Mouse (Mus musculus) forebrain, embryonic 11.5 days (tissue): ENCODE measurements around the gene Ajuba. TPM values are rescaled to one million over a fixed set of nuclear protein-coding genes. Genes with fewer than 3 reads are reported as not detected.
A peak's percentile ranks its signal among the peaks of the same experiment; 100 is the strongest.

Experiments
- ATAC-seq: fragments of 200-750 bp; cut with Nextera tagmentation; replicated peaks from 2 replicates; pipeline ENCODE4 v1.8.0; 2017; ENCODE audit warnings: moderate TSS enrichment; ENCODE audit not compliant: low FRiP score
- DNase-seq: peaks from one replicate; pipeline ENCODE4 v3.0.0-alpha.2; 2017; ENCODE audit warnings: low spot score
- H3K27ac ChIP-seq: fragments of 300-500 bp; sonication (generic); 2 replicates; pipeline ENCODE4 v1.5.1; 2014; ENCODE audit warnings: low read depth, low read length
- H3K27me3 ChIP-seq: fragments of 300-500 bp; sonication (generic); 2 replicates; pipeline ENCODE4 v1.6.1; 2014; ENCODE audit warnings: mild to moderate bottlenecking, low read length, mixed read lengths; ENCODE audit not compliant: control insufficient read depth, insufficient read depth
- H3K36me3 ChIP-seq: fragments of 300-500 bp; sonication (generic); 2 replicates; pipeline ENCODE4 v1.6.1; 2014; ENCODE audit warnings: mild to moderate bottlenecking, low read length, moderate library complexity, mixed read lengths; ENCODE audit not compliant: control insufficient read depth, insufficient read depth
- H3K4me1 ChIP-seq: fragments of 300-500 bp; sonication (generic); replicated peaks from 2 replicates; pipeline ENCODE4 v1.6.1; 2014; ENCODE audit warnings: low read length, mixed read lengths; ENCODE audit not compliant: control insufficient read depth, insufficient read depth
- H3K4me2 ChIP-seq: fragments of 300-500 bp; sonication (generic); 2 replicates; pipeline ENCODE4 v1.6.1; 2014; ENCODE audit warnings: low read depth, mild to moderate bottlenecking, low read length, moderate library complexity, mixed read lengths; ENCODE audit not compliant: severe bottlenecking
- H3K4me3 ChIP-seq: fragments of 300-500 bp; sonication (generic); 2 replicates; pipeline ENCODE4 v1.5.1; 2014; ENCODE audit warnings: low read depth, low read length
- H3K9ac ChIP-seq: fragments of 300-500 bp; sonication (generic); 2 replicates; pipeline ENCODE4 v1.6.1; 2014; ENCODE audit warnings: low read length
- H3K9me3 ChIP-seq: fragments of 300-500 bp; sonication (generic); 2 replicates; pipeline ENCODE4 v1.6.1; 2016; ENCODE audit warnings: low read length, mixed read lengths; ENCODE audit not compliant: control insufficient read depth
- WGBS: fragments of 180-500 bp; shearing (Covaris S2); extraction: QIAGEN DNeasy Blood & Tissue Kit; methylation state at CpG from one replicate; pipeline ENCODE4 v1.1.7; 2014; 5-methylcytosine and 5-hydroxymethylcytosine counted together
- polyA plus RNA-seq: library from polyadenylated mRNA; unstranded; fragments of >200 nt; fragmentation: Nextera tagmentation; extraction: Ambion mirVana; gene quantifications from 2 replicates; pipeline ENCODE4 v1.2.1, GENCODE M21; 2014

Gene Ajuba
- polyA plus RNA-seq, 1 experiment from 2014 or later: 59.7 TPM

DNA sequence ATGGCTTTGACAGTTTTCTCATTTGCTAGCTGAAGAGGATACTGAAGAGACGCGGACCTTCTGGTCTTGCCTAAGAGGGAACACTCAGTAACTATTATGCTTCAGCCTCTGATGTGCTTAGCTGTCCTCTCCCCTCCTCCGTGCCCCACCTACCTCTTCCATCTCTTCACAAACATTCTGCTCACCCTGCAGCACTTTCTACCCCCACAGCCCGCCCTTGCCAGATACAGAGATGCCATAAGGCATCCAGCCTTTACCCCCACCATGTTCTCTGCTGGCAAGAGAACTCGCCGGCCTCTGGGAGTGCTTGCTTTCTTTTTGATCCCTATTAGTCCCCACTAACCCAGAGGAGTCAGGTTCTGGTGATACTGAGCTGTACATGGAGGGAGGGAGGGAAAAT lies 33.3 kb upstream of the Ajuba start:
- Histone ChIP-seq H3K36me3 (peaks cover 3% of the 10 kb centered on the region; the same call in 1 of the 2 replicates), H3K4me2 (no peak overlapping the region), H3K27ac (no peak overlapping the region)

DNA sequence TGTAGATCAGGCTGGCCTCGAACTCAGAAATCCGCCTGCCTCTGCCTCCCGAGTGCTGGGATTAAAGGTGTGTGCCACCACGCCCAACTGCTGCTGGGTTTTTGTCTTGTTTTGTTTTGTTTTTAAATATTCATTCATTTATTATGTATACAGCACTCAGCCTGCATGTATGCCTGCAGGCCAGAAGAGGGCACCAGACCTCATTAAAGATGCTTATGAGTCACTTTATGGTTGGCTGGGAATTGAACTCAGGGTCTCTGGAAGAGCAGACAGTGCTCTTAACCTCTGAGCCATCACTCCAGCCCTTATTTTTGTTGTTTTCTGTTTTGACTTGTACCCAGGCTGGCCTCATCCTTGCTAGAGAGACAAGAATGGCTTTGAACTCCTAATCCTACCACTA lies 32.6 kb upstream of the Ajuba start:
- Histone ChIP-seq H3K27ac (no peak overlapping the region), H3K4me1 (peaks cover 2% of the 10 kb centered on the region; the same call in 1 of the 2 replicates), H3K27me3 (no peaks in the 10 kb centered on the region), H3K9ac (no peak overlapping the region), H3K36me3 (no peaks in the 10 kb centered on the region; the same call in 1 of the 2 replicates), H3K4me2 (no peak overlapping the region), H3K9me3 (no peaks in the 10 kb centered on the region), H3K4me3 (no peak overlapping the region)
- DNase-seq (no peak), ATAC-seq (no peak)
- WGBS: 84% methylated on average over 4 of the region's 4 CpGs

More for the DNA sequence above, 33.3 kb upstream of the Ajuba start:
- Histone ChIP-seq H3K4me1 (peaks cover 2% of the 10 kb centered on the region; the same call in 1 of the 2 replicates), H3K27me3 (no peaks in the 10 kb centered on the region), H3K4me3 (no peak overlapping the region), H3K9me3 (no peaks in the 10 kb centered on the region), H3K9ac (no peak overlapping the region)
- WGBS: 88% methylated on average over 6 of the region's 6 CpGs
- ATAC-seq (no peak), DNase-seq (no peak)

DNA sequence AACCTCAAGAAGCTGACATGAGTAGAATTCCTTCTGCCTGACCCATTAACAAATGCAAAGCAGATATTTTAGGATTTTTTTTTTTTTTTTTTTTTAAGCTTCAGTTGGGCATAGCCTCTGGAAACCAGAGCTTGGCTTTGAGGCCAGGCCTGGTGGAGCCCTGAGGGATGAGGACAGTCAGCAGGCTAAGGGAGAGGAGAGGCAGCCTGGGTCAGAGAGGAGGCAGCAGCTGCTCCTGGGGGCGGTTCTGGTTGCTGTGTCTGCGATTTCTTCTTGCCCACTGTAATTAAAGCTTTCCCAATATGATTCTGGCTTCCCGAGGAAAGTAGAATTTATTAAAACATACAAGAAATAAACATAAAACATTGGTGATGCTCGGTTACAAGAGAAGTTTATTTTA lies 31.9 kb upstream of the Ajuba start:
- 88% methylated on average over 4 of the region's 4 CpGs for WGBS
- H3K4me2 ChIP-seq: no peak overlapping the region
- H3K4me3 ChIP-seq: no peak overlapping the region
- H3K9me3 ChIP-seq: no peaks in the 10 kb centered on the region
- H3K36me3 ChIP-seq: no peaks in the 10 kb centered on the region; the same call in 1 of the 2 replicates
- H3K27me3 ChIP-seq: no peaks in the 10 kb centered on the region
- ATAC-seq (no peak), DNase-seq (no peak)
- no peak overlapping the region for H3K9ac ChIP-seq
- no peak overlapping the region for H3K27ac ChIP-seq
- H3K4me1 ChIP-seq: peaks cover 2% of the 10 kb centered on the region; the same call in 1 of the 2 replicates

DNA sequence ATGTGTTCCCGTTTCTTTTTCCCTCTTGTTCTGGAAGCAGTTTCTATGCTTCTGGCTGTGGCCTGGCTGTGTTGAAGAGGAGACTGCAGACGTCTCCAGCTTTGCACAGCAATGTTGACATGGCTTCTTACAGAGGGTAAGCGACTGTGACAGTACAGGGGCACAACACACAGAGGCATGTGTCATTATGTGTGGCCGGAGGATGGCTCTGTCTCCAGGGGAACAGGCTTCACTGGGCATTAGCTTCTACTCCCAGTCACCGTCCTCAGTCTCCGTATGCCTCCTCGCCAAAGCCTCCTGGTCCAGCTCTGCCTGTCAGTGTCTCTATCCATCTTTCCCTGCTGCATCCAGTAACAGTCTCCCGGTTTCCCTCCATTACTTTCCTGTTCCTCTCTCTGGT lies 29.9 kb upstream of the Ajuba start:
- Histone ChIP-seq H3K9ac (no peak overlapping the region), H3K27me3 (no peaks in the 10 kb centered on the region), H3K36me3 (no peaks in the 10 kb centered on the region; the same call in 1 of the 2 replicates), H3K4me3 (no peak overlapping the region), H3K4me1 (peaks cover 2% of the 10 kb centered on the region; the same call in 1 of the 2 replicates), H3K27ac (no peak overlapping the region), H3K4me2 (no peak overlapping the region), H3K9me3 (no peaks in the 10 kb centered on the region)
- WGBS: 63% methylated on average over 8 of the region's 8 CpGs
- peak; percentile 41 for DNase-seq
- ATAC-seq: no peak

DNA sequence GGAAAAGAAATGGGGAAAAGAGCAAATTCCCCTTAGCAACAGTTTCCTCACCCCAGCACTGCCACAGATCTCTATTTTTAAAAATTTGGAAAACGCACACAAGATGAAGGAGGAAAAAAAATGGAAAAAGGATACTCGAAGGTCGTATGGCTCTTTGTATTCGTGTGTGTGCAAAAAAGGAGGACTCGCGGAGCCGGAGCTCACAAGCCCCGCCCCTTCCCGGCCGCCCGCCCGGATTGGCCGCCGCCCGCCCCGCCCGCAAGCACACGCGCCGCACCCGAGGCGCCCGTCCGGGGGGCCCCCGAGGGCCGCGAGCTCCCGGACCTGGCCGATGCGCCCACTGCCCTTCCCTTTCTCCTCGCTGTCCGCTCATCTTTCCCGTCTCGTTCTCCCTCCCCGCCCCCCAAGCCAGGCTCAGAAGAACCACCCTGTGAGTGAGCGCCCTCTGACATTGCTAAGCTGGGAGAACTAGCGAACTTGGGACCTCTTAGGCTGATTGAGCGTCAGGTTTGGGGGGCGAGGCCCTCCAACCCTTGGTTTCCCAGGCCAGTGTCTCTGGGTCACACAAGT lies 28.5 kb upstream of the Ajuba start, which contains the start of gene 4931414P19Rik:
TSS of gene 4931414P19Rik (minus strand) at position 242 of the 570 bp plus-strand sequence.
- H3K4me1 ChIP-seq: peaks cover 2% of the 10 kb centered on the region; the same call in 1 of the 2 replicates
- peak; percentile 87 for DNase-seq
- peak within 1 kb of the TSS; percentile 55 for H3K27ac ChIP-seq
- H3K36me3 ChIP-seq: no peaks in the 10 kb centered on the region
- H3K9ac ChIP-seq: peak within 1 kb of the TSS; percentile 62
- H3K4me3 ChIP-seq: peak within 1 kb of the TSS; percentile 44
- H3K4me2 ChIP-seq: peak within 1 kb of the TSS; percentile 58
- 1% methylated on average over 39 of the region's 39 CpGs for WGBS
- ATAC-seq: peak; percentile 37
- H3K27me3 ChIP-seq: no peaks in the 10 kb centered on the region
- no peaks in the 10 kb centered on the region for H3K9me3 ChIP-seq

DNA sequence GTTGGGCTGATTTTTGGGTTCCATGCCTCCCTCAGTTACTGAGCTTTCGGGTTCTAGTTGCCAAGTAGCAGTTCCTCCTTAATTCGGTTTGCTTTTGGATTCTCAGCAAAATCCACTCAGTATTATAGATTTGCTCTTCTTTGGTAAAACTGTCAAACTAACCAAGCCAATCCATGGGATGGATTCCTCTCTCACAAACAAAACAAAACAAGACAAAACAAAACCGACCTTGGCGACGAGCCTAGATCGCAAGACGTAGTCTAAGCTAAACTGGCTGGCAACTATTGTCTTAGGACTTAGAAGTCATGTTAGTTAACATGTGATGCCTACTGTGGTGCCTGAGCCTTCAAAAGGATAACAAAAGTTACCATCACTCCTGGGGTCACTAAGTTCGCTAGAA lies 26.3 kb upstream of the Ajuba start:
- no peak overlapping the region; the same call in 1 of the 2 replicates for H3K9ac ChIP-seq
- H3K27me3 ChIP-seq: no peaks in the 10 kb centered on the region
- 0 out of 2 replicates have a peak overlapping the region, but pooled peaks have one; percentile 42 for H3K27ac ChIP-seq
- H3K4me2 ChIP-seq: peak overlapping the region; percentile 33
- peak overlapping the region; percentile 16; the same call in 1 of the 2 replicates for H3K4me3 ChIP-seq
- no peaks in the 10 kb centered on the region for H3K36me3 ChIP-seq
- DNase-seq: no peak
- peaks cover 2% of the 10 kb centered on the region; the same call in 1 of the 2 replicates for H3K4me1 ChIP-seq
- WGBS: 86% methylated on average over 8 of the region's 8 CpGs
- no peak for ATAC-seq
- no peaks in the 10 kb centered on the region for H3K9me3 ChIP-seq

DNA sequence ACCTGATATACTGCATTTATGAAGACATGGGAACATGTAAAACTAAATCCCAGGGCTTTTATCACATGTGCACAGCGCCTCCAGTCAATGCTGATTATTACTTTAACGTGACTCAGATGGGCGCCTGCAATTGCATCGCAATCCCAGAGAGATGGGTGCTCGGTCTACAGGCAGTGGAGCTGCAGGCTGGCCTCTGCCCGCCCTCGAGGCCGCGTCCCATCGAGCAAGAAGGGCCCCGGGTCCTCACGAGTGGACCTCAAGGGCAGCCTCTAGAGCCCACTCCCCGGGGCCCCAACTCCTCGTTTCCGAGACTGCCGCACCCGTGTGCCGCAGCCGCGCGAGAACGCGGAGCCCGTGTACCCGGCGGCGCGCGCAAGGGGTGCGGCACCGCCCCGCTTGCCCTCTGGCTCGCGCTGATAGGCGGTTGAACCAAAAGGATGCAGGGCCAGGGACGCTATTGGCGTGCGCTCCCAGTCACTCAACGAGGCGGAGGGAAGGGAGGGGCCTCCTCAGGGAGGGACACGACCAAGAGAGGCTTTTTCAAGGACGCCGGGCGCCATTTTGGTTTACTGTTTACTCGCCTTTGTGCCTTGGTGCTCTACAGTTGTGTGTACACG lies 25.8 kb upstream of the Ajuba start:
- ATAC-seq: peak; percentile 99
- no peaks in the 10 kb centered on the region for H3K27me3 ChIP-seq
- DNase-seq: peak; percentile 97
- no peaks in the 10 kb centered on the region for H3K9me3 ChIP-seq
- peaks cover 2% of the 10 kb centered on the region; the same call in 1 of the 2 replicates for H3K4me1 ChIP-seq
- under 1% methylated on average over 46 of the region's 46 CpGs for WGBS
- peak overlapping the region; percentile 48 for H3K4me2 ChIP-seq
- peak overlapping the region; percentile 74 for H3K27ac ChIP-seq
- no peaks in the 10 kb centered on the region for H3K36me3 ChIP-seq
- H3K4me3 ChIP-seq: peak overlapping the region; percentile 56
- peak overlapping the region; percentile 89 for H3K9ac ChIP-seq

DNA sequence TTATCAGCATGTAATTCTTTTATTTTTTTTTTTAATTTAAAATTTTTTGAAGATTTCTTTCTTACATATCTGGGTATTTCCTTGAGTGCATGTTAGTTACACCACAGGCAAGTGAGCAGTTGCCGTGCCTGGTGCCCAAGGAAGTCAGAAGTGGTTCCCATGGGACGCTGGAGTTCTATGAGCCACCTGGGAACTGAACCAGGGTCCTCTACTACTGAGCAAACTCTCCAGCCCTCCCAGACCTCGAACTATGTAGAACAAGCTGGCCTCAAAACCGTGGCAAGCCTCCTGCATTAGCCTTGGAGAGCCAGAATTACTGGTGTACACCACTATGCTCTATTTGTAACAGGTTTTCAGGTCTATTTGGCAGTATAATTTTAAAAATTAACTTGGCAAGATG lies 25.3 kb upstream of the Ajuba start:
- peak overlapping the region; percentile 74; the same call in 1 of the 2 replicates for H3K27ac ChIP-seq
- H3K4me2 ChIP-seq: peak overlapping the region; percentile 48
- peaks cover 2% of the 10 kb centered on the region; the same call in 1 of the 2 replicates for H3K4me1 ChIP-seq
- H3K27me3 ChIP-seq: no peaks in the 10 kb centered on the region
- H3K9me3 ChIP-seq: no peaks in the 10 kb centered on the region
- ATAC-seq (no peak), DNase-seq (no peak)
- no peaks in the 10 kb centered on the region for H3K36me3 ChIP-seq
- H3K9ac ChIP-seq: peak overlapping the region; percentile 89; the same call in 1 of the 2 replicates
- H3K4me3 ChIP-seq: peak overlapping the region; percentile 56
- 46% methylated on average over 4 of the region's 4 CpGs for WGBS
